Mouse (Mus musculus) left cerebral cortex, adult 11 months (tissue): ENCODE data around the gene Plcd3.
A peak's percentile ranks its signal among the peaks of the same experiment; 100 is the strongest.

ENCODE experiments used
- DNase-seq: peaks from one replicate; pipeline ENCODE4 v3.0.0; 2022; ENCODE audit warnings: low spot score

Plcd3 gene

DNA sequence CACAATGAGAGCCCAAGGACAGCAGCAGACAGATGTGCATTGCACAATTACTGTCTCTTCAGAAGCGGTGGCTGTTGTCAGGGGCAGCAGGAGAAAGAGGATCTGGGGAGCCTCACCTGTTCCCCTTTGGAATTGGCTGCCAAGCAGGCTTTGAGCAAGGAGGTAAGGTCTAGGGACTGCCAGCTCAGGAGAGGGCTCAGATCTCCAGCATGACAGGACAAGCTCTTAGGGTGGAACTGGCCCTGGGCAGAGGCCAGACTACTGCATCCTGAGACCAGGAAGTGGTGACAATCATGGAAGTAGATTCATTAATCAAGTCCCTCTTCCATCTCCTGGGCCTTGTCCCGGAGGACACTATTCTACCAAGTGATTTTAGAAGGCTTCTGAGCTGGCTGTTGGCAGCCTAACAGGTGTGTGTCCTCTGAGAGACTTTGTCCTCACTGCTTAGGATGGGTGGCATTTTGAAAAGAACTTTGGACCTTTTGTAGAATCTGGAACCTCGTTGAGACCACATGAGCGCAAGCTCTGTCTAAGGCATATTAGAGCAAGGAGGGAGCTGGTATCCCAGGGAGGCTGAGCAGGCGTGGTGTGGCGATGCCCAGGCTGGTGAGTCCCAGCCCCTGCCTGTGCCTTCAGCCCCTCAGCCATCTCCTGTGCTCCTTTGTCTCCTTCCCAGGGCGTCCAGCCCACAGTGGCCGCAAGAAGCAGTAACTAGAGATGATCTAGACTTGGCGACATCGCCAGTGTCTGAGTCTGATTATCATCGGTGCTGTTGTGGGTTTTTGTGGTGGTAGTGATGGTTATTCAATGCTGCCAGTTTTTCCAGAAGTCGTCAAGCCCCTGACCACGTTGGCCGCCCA, 35.0 kb downstream of the Plcd3 start:
- no peak for DNase-seq

DNA sequence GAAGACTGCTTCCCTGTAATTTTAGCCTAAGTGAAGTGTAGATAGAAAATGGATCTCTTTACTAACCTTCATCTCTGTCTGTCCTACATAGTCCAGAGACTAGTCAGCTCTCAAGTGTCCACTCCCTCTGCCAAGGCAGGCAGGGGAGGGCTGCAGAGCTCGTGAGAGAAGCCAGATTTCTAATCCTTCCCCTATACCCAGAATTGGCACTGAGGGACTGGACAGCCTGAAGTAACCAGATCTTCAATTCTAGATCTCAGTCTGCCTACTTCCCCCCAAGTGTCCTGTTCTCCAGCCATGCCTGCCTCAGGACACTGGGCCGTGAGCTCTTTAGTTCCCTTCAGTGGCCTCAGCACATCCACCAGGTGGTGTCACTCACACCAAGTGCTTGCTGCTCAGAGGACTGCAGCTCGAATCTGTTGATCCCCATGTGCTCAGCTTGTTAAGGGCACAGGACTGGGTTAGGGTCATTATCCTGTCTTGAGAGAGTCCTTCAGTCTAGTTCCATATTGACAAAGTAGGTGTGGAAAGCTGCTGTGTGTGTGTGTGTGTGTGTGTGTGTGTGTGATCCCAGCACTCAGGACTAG, 42.9 kb downstream of the Plcd3 start:
- no peak for DNase-seq

DNA sequence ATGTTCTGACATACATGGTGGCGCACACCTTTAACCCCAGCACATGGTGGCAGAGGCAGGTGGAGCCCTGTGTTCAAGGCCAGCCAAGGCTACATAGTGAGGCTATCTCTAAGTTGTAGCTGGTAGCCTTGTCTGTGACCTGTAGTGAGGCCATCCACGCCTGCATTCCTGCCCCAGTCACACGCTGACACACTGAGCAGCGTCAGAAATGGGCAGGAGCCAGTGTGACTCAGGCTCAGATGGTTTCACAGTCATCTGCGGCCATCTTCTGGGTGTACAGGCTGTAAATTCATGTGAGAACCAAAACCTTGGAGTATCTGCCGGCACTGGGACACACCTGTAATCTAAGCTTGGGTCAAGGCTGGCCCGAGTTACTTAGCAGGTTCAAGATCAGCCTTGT, 44.8 kb downstream of the Plcd3 start:
- no peak for DNase-seq

DNA sequence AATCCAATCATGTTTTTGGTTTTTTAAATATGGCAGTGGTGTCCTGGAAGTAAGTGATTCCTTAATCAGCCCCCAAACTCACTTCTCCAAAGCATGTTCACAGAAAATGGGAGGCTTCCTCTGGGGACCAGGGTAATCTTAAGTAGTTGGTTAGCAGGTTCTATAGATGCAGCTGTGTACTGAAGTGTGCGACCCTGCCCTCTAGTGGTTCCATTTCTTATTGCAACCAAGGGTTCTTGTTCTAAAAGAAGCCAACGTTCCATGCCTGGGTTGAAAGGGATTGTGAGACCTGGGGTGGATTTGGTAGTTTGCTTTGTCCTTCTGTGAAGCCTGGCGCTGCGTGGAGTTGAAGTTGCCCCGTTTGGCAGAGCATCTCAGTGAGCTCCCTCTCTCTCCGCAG, 46.7 kb downstream of the Plcd3 start:
- peak; percentile 77 for DNase-seq

DNA sequence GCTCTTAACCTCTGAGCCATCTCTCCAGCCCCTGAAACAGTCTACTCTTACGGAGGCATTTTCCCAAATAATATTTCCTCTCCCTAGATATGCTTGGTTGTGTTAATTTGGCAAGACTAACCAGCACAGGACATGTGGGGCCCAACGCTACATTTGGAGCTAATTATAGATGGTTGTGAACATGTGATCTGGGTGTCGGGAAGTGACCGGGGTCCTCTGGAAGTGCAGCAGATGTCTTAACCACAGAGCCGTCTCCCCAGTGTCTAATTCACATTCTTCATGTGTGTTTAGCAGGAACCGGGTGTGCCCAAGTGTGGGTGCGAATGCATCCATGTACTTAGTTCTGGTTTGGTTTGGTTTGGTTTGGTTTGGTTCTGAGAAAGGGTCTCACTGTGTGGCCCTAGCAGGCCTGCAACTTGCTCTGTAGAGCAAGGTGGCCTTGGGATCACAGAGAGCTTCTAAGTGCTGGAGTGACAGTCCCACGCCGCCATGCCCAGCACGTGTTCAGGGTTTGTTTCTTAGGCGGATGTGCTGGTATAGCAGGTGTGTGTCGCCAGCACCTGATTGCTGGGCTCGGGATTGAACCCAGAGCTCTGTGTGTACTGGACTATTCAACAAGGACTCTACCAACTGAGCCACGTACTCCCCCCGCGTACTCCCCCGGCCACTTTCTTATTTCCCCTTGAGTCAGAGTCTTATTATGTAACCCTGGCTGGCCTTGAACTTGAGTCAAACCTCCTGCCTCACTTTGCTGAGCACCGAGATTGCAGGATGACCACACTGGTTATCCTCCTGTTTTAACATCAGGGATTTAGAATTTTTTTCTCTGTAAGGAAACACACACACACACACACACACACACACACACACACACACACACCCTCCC, 48.0 kb downstream of the Plcd3 start:
- DNase-seq = no peak

DNA sequence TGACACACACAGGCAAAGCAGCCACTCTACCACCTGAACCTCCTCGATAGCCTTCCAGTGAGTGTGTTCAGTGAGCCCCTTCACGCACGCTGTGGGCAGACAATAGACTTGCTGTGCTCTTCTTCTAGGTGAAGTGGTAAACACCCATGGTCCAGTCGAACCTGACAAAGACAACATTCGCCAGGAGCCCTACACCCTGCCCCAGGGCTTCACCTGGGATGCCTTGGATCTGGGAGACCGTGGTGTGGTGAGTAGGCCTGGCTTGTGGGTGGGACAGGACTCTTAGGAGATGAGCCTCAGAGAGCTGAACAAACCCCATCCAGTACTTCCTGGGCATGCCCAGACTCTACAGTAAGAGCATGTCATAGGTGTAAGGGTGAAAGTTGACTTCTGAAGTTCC, 49.4 kb downstream of the Plcd3 start:
- no peak for DNase-seq

DNA sequence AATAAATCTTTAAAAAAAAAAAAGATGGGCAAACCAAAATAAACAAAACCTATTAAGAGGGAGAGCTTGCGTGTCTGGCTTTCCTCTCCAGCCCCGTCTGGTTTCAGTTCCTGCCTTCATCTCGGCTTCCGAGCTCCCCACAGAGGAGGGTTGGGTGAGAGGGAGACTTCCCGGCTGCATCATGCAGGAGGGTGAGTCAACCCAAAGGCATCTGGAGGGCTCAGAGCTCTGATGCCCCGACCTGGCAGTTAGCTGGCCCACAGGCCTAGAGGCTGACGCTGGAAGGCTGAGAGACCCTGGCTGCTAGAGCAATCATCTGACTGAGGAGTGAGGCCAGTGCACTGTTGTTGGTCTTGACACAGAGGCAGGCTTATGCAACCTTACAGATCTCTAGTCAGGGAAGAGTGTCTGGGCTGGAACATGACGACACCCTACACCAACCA, 50.2 kb downstream of the Plcd3 start:
- DNase-seq = no peak

DNA sequence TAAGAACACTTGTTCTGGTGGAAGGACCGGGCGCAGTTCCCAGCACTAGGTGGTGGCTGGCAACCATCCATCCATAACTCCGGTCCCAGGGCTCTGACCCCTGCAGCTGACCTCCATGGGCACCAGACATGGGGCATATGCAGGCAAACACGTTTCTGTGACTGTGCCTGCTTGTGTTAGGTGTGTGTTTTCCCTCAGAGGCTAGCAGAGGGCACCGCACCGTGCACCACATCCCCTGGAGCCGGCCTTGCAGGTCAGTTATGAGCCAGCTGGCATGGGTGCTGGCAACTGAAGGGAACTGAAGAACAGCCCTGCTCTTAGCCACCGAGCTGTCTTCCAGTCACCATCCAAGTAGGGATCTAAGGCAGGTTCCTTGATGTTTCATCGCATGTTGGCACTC, 51.3 kb downstream of the Plcd3 start:
- no peak for DNase-seq

DNA sequence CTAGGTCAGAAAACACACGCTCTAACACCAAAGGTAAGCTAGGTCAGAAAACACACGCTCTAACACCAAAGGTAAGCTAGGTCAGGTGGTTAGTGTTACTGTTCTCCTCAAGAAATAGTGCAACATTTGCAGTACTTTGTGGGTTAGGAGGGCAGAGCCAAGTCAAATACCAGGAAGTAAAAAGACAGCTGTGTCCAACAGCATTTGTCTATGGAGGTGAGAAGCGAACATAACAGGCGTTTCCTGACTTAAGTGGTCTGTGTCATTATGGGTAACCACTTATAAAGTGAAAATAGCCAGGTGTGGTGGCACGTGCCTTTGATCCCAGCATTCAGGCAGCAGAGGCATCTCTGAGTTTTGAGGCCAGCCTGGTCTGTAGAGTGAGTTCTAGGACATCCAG, 51.8 kb downstream of the Plcd3 start:
- no peak for DNase-seq

DNA sequence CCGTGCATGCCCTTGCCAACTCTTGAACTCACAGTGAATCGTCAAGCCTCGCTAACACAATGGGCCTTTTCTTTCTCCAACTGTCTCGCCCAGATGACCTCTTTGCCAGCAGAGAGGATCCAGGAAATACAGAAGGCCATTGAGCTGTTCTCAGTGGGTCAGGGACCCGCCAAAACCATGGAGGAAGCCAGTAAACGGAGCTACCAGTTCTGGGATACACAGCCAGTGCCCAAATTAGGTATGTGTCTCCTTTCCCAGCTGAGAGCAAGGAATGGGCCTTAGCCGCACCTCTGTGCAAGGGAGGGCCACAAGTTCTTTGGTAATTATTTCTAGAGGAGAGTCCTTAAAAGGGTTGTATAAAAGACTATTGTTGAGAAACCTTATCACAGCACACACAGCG, 55.2 kb downstream of the Plcd3 start:
- DNase-seq = no peak

DNA sequence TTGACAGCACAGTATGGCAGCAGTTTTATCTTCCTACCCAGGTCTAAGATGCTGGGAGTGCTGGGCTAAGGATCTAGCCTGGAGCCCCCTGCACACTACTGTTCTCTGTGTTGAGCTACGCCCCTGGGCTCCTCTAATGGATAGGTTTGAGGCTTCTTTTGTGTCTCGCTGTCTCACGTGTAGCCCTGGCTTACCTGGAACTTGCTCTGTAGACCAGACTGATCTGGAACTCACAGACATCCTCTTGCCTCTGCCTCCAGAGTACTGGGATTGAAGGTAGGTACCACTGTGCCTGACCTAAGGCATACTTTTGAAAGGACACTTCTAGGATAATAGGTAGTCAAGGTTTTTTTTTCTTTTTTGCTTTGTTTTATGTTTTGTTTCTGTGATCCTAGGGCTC, 57.5 kb downstream of the Plcd3 start:
- no peak for DNase-seq

DNA sequence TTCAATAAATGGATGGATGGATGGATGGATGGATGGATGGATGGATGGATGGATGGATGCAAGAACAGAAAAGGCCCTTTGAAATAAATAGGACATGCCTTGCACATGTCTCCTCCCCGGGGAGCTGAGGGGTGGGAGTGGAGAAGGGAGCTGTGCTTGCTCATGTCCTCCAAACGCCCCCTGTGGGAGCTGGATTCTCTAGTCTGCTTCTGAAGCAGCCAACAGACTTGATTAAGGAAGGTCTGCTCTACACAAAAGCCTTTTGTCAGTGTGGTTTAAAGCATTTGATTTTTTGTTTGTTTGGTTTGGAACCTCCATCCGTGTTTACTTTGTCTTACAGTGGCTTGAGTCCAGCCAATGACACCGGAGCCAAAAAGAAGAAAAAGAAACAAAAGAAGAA, 58.6 kb downstream of the Plcd3 start:
- no peak for DNase-seq

DNA sequence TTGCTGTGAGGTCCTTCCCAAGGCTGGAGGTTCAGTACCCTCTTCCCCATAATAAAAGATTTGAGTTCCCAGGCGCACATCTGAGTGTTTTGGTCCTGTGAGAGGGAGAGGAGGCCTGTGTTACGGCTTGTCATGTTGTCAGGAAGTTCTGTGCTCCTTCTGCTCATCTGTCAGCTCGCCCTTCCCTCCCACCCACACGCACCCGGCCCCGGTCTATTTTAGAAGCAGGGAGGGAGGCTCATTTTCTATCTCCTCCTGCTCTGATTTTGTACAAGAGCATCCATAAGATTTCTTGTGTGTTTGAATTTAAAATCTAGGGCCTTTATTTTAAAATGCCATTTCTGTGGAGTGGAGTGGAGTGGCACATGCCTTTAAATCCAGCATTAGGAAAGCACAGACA, 63.4 kb downstream of the Plcd3 start:
- no peak for DNase-seq

DNA sequence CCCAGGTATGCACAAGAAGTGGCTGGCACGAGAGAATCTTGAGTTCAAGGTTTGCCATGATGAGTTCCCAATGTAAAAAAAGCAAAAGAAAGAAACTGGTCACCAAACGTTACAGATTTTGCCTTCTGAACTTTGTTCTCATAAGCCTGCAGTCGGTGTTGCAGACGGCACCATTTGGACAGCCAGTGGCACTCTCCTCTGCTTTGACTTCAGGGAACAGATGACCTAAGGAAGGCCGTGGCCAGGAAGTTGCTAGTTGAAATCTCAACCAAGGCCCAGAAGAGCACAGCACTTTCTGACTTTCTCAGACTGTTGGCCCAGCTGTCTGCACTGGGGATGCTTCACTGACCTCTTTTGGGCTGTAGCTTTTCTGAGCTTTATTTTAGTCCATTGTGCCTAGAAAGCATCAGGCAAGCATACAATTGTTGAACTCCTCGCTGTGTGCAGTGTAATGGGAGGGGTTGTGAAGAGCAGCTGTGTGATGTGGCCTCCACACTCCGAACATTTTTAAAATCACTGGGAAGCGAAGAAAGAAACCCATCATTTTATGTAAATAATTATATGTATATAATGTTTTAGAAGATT, 64.5 kb downstream of the Plcd3 start:
- no peak for DNase-seq

DNA sequence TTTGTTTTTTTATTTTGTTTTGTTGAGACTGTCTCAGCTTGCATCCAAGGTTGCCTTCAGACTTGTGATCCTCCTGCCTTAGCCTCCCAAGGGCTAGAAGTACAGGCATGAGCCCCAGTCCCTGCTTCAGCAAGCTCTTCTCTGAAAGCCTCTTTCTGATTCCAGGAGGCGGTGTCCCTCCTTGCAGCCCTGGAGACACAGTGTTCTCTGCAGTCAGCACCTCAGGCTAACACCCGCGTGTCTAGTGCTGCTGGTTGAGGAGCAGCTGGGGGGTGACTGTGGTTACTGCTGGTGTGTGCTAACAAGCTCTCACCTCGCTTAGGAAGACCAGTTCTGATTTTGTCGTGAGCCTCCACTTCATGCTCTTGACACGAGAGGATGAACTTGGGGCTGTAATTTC, 66.5 kb downstream of the Plcd3 start:
- DNase-seq = no peak

DNA sequence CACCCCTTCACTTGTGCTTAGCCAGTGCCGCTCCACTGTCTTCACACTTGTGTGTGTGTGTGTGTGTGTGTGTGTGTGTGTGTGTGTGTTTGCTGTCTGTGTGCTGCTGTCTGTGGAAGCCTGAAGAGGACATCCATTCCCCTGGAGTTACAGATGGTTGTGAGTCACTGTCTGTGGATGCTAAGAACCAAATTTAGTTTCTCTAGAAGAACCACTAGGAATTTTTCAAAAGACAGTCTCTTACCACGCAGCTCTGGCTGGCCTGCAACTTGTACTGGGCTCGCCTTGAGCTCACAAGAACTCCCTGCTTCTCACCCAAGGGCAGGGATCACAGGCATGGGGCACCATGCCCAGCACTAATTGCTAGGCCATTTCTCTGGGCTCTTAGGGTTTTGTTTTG, 68.4 kb downstream of the Plcd3 start:
- DNase-seq = peak; percentile 62

DNA sequence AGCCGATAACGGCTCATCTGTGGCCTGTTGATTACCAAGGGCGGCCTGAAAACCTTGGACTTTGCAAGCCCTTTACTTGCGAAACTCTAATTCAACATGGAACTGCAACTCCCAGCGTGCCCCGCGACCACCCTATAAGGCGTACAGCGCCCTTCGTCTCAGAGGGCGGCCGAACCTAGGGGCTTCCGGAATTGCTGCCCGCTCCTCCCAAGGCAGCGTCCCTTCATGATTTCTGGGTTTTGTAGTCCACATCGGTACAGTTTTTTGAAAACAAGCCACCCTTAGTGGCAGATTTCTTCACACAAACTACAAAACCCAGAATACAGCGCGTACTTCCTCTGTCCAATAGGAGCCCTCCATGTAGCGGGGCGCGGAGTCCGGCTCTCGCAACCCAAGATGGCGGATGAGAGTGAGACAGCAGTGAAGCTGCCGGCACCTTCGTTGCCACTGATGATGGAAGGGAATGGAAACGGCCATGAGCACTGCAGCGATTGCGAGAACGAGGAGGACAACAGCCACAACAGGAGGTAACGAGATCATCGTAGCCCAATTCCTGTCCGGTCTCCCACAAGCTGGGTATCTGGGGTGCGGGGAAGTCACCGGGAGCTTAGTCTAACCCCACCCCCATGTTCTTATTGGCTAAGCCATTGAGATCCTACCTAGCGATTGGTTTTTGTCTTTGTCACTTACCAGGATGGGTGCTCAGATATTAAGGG, 73.1 kb downstream of the Plcd3 start, which contains the start of the genes Nmt1 and Dcakd:
Gene Nmt1 (plus strand): TSS at position 15 of the 716 bp plus-strand sequence.
Gene Dcakd (minus strand): TSS at position 158 of the 716 bp plus-strand sequence.
- DNase-seq = peak; percentile 96

DNA sequence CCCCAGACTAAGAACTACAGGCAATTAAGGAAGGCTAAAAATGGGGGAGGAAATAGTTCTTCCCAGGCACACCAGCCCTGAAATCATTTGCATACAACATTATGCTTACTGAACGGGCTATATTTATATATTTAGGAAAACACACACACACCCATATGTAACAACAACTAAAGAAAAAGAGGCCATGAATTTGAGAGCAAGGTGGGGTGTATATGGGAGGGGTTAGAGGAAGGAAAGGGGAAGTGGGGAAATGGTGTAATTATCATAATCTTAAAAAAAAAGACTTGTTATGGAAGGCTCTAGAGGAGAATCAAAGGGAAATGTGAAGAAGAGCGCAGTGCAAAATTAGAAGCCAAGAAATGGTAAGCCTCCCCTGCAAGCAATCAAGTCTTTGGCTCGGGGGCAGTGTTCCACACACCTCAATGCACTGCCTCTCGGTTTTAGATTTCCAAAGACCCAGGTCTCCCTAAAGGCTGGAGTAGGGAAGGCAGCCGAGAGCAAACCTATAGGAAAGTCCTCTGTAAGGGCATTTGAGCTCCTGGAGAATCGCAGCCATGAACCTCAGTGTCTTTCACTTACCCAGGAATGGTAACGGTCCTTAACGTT, 73.8 kb downstream of the Plcd3 start:
- no peak for DNase-seq

DNA sequence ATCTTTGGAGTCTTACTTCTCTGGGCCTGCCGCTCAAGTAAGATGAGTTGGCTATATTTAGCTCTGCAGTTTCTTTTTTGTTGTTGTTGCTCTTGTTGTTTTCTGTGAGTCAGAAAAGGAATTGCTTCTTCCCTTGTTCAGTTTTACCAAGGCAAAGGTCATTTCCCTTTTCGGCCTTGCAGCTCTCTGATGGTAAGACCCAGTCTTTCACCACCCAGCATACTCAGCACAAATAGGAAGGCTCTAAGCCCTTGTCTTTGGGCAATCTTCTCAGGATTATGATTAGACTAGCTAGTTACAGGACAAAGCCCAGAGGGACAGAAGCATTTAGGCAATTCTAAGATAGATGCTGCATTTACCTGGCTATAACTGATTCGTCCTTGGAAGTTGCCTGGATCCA, 74.6 kb downstream of the Plcd3 start:
- no peak for DNase-seq

DNA sequence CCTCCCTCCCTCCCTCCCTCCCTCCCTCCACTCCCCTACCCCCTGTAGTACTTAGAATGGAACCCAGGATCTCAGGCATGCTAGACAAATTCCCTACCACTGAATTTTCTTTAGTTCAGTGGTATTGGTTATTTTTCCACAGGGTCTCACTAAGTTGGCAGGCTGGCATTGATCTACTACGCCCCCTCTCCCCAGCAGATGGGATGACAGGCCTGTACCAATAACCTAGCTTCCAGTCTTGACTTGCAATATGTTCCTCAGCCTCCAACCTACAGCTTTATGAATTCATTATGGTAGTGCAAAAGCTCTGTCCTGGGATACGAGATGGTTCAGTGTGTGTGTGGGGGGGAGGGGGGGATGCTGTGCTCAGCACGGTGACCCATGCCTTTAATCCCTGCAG, 77.5 kb downstream of the Plcd3 start:
- DNase-seq = no peak

DNA sequence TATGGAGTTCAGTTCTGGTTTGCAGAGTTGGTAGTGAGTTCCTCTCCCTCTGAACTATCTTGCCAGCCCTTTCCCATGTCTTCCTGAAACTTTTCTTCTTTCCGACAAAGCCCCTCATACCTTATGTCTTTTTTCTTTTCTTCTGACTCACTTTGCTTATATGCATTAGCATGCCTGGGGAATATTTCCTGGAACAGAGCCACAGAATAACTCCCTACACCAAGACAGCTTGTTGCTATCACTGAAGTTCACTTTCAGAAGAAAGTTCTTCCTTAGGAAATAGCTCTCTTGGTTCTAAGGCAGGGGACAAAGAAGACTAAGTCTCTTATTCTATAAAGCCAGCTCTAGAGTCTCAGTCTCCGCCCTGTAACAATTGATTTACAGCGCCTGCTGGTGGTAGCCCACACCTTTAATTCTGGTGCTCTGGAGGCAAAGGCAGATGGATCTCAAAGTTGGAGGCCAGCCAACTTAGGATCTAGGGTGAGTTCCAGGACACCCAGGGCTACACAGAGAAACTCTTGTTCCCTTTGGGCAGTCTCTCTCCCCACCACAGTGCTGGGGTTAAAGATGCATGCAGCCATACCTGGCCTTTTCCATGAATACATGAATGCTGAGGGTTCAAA, 80.6 kb downstream of the Plcd3 start:
- no peak for DNase-seq
